Mouse (Mus musculus) T-helper 2 cell (primary cell): Measurements from ENCODE around the gene Cant1.
"Not testable (repeated sequence)": the region's sequence is repeated elsewhere in the genome, so short reads cannot be mapped to it uniquely, and the experiment has no call there.

ENCODE experiments used
- in situ Hi-C: fragments of 300-600 bp; cut with MboI, MseI; formaldehyde crosslinking; loops from one replicate; pipeline ENCODE4 v1.15.1; 2025; ENCODE audit warnings: high pct_unique_total_duplicates

Gene Cant1

DNA sequence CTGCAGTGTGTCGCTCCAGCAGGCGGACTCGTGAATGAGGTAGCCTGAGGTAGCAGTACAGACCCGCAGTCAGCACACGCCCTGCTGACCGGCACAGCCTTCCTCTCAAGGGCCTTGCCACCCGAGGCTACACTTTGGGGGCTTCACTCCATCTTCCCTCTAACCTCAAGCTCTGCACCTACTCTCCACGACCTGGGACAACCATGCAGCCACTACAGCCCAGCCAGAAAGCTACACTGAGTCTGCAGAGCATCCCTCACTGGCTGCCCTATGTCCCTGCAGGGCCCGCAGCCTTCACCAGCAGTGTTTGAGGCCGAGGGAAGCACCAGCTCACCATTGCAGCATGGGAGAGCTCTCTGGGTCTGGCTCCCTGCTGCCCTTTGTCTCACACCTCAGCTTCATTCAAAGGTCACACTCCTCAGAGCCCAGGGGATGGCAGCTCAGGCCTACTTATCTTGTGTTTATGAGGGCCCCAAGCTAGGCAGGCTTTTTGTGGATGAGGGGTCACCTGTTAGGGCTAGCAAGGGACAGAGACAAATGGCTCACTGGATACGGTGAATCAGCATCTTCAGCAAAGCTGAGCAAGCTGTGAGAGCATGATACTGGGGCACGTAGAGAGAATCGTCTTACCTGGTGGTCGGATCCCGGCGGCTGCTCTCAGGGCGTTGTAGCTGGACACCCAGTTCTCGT, 10.7 kb downstream of the Cant1 start:
- in situ Hi-C loops, result loop anchor here (10.0 kb wide), 1 partner anchor 1827 kb away; the partner anchor contains the start of gene Bahcc1

GRCm38 (mm10) chr11:118407318-118407910, 11.5 kb downstream of the Cant1 start:
- in situ Hi-C loops, result loop anchor here (10.0 kb wide), 1 partner anchor 1827 kb away; the partner anchor contains the start of gene Bahcc1

GRCm38 (mm10) chr11:118406521-118406920, 12.4 kb downstream of the Cant1 start:
- in situ Hi-C loops, result loop anchor here (10.0 kb wide), 1 partner anchor 1828 kb away; the partner anchor contains the start of gene Bahcc1

GRCm38 (mm10) chr11:118405311-118405710, 13.6 kb downstream of the Cant1 start:
- in situ Hi-C loops, result loop anchor here (10.0 kb wide), 1 partner anchor 1829 kb away; the partner anchor contains the start of gene Bahcc1

DNA sequence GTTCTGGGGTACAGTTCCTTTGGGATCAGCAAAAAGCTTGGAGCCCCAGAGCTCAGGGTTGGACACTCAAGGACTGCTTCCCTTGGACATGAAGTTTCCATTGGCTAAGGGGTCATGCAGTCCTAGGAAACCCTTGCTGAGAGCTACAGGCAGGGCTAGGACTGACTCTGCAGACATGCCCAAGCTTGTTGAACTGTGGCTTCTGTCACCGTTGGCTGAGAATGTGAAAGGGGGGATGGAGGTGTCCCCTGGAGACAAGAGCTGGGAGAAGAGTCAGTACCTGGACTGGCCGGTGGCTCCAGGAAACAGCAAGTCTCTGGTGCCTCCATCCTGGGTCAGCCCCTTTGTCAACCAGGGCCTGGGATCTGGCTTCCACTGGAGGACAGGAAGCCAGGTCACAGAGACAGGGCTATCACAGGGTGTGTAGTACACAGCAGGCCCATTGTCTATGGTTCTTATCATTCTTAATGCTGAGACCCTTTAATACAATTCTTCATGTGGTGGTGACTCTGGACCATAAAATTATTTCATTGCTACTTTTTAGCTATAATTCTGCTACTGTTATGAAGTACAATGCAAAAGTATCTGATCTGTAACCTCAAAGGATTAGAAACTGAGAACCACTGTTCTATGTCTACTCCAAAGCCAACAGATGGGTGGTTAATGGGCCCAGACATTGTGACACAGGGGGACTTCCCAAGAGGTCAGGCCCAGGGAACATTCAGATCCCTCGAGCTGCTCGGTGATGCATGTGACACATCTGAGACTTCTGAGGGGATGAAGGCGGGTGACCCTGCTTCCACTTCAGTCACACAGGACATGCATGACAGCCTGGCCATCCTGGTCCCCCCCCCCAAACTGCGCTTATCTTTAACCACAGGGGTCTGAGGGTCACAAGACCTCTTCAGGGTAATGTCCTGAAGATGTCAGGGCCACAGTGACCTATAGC, 14.7 kb downstream of the Cant1 start:
- in situ Hi-C loops, result loop anchor here (10.0 kb wide), 1 partner anchor 1831 kb away; the partner anchor contains the start of gene Bahcc1

DNA sequence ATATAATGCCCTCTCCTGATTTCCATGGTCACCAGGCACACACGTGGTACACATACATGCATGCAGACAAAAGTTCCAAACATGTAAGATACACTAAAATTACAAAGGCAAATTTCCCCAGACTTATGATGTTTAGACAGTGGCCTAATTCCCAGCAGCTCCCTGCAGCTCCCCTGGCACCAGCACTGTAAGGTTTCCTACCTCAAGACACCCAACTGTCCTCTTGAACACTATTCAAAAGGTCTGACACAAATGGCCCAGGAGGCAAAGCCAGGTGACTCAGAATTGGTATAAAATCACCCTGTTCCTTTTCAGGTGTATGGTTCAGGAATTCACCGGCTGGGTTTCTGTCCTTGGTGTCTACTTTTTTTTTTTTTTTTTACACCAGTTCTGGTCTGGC, 15.7 kb downstream of the Cant1 start:
- in situ Hi-C loops, result loop anchor here (10.0 kb wide), 1 partner anchor 1832 kb away; the partner anchor contains the start of gene Bahcc1

- in situ Hi-C loops, result loop anchor here (10.0 kb wide), 1 partner anchor 1833 kb away; the partner anchor contains the start of gene Bahcc1
These were observed 17.1 kb downstream of the Cant1 start, which contains the start of gene Lgals3bp for GRCm38 (mm10) chr11:118401760-118402280. Lgals3bp (minus strand) TSS chr11:118402092.

GRCm38 (mm10) chr11:118401195-118401594, 17.7 kb downstream of the Cant1 start:
- in situ Hi-C loops, result loop anchor here (10.0 kb wide), 1 partner anchor 1834 kb away; the partner anchor contains the start of gene Bahcc1

DNA sequence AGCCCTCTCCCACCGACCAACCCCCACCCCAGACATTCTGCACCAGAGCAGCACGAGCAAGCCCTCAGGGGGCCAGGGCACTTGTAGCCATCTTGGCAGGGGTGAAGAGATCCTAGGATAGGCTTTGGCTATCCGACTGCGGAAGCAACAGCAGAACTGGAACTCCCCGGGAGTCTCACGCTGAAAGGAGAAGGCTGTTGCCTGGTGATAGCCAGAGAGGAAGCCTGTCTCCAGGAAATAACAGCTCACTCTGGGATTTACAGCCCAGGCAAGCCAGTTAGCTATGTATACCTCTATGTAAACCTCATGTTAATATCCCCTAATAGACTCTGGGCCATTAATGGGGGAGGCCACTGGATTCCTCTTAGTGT, 18.3 kb downstream of the Cant1 start:
- in situ Hi-C loops, result loop anchor here (10.0 kb wide), 1 partner anchor 1834 kb away; the partner anchor contains the start of gene Bahcc1

DNA sequence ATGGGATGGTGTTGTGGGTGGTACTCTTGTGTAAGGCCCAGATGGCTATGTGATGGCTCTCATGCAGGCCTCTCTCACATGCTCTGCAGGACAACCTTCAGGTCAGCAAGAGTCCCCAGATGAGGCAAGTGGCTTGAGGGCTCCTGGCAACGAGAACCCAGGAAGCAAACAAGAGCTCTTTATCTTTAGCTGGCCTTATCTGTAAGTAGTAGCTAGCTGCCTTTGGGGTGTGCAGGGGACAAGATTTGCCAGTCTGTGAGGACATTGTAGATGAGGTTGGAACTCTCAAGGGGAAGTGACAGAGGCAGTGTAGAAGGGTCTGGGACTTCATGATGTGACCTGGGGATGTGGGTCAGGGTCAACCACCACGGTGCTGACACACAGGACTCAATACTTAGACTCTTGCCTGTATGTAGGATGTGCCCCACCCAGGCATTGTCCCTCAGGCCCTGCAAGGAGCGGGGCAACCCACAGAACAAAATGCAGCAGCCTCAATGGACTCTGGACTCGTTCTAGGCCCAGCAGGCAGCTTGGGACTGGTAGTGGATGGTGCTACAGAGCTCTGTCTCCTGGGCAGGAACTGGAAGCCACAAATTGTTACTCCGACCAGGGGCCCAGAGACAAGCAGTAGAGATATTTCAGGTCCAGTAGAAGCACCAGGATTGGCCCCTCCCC, 18.9 kb downstream of the Cant1 start:
- in situ Hi-C loops, result loop anchor here (10.0 kb wide), 1 partner anchor 1835 kb away; the partner anchor contains the start of gene Bahcc1

GRCm38 (mm10) chr11:118397806-118398530, 20.9 kb downstream of the Cant1 start:
- in situ Hi-C loops, result no loop called here

DNA sequence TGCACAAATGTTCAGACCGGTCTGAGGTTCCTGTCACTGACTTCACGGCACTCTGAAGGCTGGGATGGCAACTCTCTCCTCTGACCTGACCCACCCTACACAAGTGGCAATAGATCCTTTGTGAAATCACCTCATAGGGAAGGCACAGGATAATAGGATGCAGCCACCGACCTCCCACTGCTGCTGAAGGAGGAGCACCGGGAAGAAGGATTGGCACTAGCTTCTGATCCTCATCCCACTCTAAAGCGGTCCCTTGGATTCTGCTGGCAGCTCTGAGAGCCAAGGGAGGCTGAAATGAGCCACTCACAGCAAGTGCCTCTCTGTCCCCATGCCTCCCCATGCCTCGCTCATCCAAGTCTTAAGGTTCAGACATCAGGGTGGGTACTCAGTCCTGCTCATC, 24.3 kb downstream of the Cant1 start:
- in situ Hi-C loops, result no loop called here

- in situ Hi-C loops, result no loop called here
These were observed 24.9 kb downstream of the Cant1 start for GRCm38 (mm10) chr11:118393991-118394390.

GRCm38 (mm10) chr11:118387816-118388215, 31.1 kb downstream of the Cant1 start:
- in situ Hi-C loops, result not testable (repeated sequence)

- in situ Hi-C loops, result loop anchor here (5.0 kb wide), 1 partner anchor 52 kb away; no protein-coding TSS in a partner anchor
These were observed 39.5 kb downstream of the Cant1 start for GRCm38 (mm10) chr11:118379251-118380009.

- in situ Hi-C loops, result loop anchor here (5.0 kb wide), 1 partner anchor 51 kb away; no protein-coding TSS in a partner anchor
These were observed 40.2 kb downstream of the Cant1 start for GRCm38 (mm10) chr11:118378656-118379055.

- in situ Hi-C loops, result loop anchor here (5.0 kb wide), 1 partner anchor 49 kb away; no protein-coding TSS in a partner anchor
These were observed 42.6 kb downstream of the Cant1 start for GRCm38 (mm10) chr11:118376323-118376722.

DNA sequence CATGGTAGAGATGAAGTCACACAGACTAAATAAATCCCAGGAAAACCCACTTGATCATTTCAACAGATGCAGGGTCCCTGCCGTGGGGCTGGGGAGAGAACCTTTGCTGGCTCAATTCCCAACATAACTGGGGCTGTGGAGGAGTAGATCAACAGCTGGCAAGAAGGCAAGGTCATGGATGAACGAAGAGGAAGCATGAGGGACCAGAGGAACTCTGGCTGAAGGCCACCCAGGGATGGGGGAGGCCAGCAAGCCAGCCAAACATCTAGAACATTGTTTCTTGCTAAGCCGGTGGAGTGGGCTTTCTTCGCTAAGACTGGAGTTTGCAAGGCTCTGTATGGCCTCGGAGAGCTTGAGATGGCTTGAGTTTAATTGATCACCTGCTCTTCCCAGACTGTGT, 43.0 kb downstream of the Cant1 start:
- in situ Hi-C loops, result loop anchor here (5.0 kb wide), 1 partner anchor 49 kb away; no protein-coding TSS in a partner anchor

DNA sequence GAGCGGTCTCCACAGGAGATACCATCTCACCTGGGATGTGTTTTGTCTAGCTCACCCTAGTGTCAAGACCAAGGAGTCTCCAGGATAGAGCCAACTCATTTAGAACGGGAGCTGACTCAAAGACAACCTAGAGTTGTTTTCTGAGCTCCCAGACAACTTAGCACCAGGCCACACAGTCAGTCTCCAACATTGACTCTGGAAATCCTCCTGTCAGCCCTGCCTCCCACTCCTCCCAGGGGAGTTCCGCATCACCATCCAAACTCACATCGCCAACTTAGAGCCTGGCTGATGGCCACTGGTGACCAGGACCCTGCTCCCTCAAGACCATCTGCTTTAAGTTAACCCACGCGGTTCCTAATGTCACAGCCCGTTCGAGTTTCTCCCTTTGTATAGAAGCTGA, 43.4 kb downstream of the Cant1 start:
- in situ Hi-C loops, result loop anchor here (5.0 kb wide), 1 partner anchor 48 kb away; no protein-coding TSS in a partner anchor
